Mouse (Mus musculus) lung, embryonic 15.5 days (tissue): ENCODE data around the gene Lrrc49. TPM values are rescaled to one million over a fixed set of nuclear protein-coding genes. Genes with fewer than 3 reads are reported as not detected.

ENCODE experiments used
- ATAC-seq: fragments of 200-750 bp; cut with Nextera tagmentation; 2 replicates; pipeline ENCODE4 v1.8.0; 2017; ENCODE audit warnings: moderate number of reproducible peaks, borderline replicate concordance; ENCODE audit not compliant: low FRiP score, low TSS enrichment; ENCODE audit errors: extremely low read depth
- H3K27ac ChIP-seq: fragments of 300-500 bp; sonication (generic); 2 replicates; pipeline ENCODE4 v1.5.1; 2015; ENCODE audit warnings: moderate library complexity, mild to moderate bottlenecking, inconsistent platforms
- H3K27me3 ChIP-seq: fragments of 300-500 bp; sonication (generic); 2 replicates; pipeline ENCODE4 v1.6.1; 2015; ENCODE audit warnings: inconsistent platforms
- H3K36me3 ChIP-seq: fragments of 300-500 bp; sonication (generic); 2 replicates; pipeline ENCODE4 v1.6.1; 2015; ENCODE audit warnings: inconsistent platforms
- H3K4me1 ChIP-seq: fragments of 300-500 bp; sonication (generic); 2 replicates; pipeline ENCODE4 v1.6.1; 2015; ENCODE audit warnings: inconsistent platforms
- H3K4me2 ChIP-seq: fragments of 300-500 bp; sonication (generic); 2 replicates; pipeline ENCODE4 v1.6.1; 2015; ENCODE audit warnings: inconsistent platforms, mild to moderate bottlenecking, moderate library complexity
- H3K4me3 ChIP-seq: fragments of 300-500 bp; sonication (generic); 2 replicates; pipeline ENCODE4 v1.5.1; 2015; ENCODE audit warnings: mild to moderate bottlenecking, inconsistent platforms
- H3K9ac ChIP-seq: fragments of 300-500 bp; sonication (generic); 2 replicates; pipeline ENCODE4 v1.6.1; 2015; ENCODE audit warnings: inconsistent platforms
- H3K9me3 ChIP-seq: fragments of 300-500 bp; sonication (generic); 2 replicates; pipeline ENCODE4 v1.6.1; 2016; ENCODE audit warnings: inconsistent platforms
- WGBS: fragments of 180-500 bp; shearing (Covaris S2); methylation state at CpG from one replicate; pipeline ENCODE4 v1.1.7; 2015; 5-methylcytosine and 5-hydroxymethylcytosine counted together
- polyA plus RNA-seq: library from polyadenylated mRNA; unstranded; fragments of >200 nt; fragmentation: Nextera tagmentation; extraction: Ambion mirVana; gene quantifications from 2 replicates; pipeline ENCODE4 v1.2.1, GENCODE M21; 2015

Lrrc49 gene
- polyA plus RNA-seq, 1 experiment from 2014 or later = 17.3 TPM

DNA sequence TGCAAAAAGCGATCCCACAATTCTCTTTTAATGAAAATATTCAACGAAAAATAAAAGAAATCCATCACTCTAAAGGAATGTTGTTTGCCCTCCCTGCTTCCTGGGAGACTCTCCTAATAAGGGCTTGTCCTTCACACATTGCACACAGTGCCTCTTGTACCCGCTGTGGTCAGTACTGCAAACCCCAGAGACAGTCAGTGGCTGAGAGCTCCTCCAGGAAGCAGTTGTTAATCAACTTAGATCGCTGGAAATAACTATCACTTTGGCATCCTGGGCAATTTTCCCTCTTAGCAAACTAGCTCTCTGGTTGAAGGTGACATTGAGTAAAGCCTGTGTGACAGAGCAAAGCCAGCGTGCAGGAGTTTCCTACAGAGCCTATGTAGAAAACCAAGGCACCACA, 160.9 kb downstream of the Lrrc49 start:
- Histone ChIP-seq H3K4me3 (no peak overlapping the region), H3K9ac (no peak overlapping the region), H3K27me3 (no peaks in the 10 kb centered on the region), H3K4me1 (peaks cover 50% of the 10 kb centered on the region), H3K4me2 (no peak overlapping the region), H3K9me3 (no peaks in the 10 kb centered on the region), H3K36me3 (no peaks in the 10 kb centered on the region), H3K27ac (peak overlapping the region; percentile 49)
- no peak for ATAC-seq
- WGBS = 25% methylated on average over 5 of the region's 5 CpGs

DNA sequence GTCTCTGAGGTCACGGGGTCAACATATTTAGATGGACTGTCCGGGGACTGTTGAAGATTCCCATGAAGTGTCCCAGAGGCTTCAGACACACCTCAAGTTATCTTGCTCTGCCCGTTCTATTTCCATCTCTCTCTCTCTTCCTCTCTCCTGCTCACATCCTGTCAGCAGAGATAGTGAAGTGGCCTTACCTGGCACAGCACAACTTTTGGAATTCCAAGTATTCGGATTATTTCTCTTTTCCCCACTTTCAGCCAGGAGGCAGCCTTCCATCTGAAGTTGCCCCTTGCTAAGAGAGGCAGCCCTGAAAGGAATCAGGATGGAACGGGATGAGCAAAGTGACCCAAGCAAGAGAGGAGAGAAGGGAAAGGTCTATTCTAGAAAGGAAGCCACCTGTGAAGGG, 161.8 kb downstream of the Lrrc49 start:
- Histone ChIP-seq H3K36me3 (no peaks in the 10 kb centered on the region), H3K27ac (peak overlapping the region; percentile 51), H3K27me3 (no peaks in the 10 kb centered on the region; the same call in 1 of the 2 replicates), H3K4me3 (no peak overlapping the region), H3K9me3 (no peaks in the 10 kb centered on the region), H3K4me1 (peaks cover 56% of the 10 kb centered on the region), H3K9ac (no peak overlapping the region), H3K4me2 (no peak overlapping the region)
- 31% methylated on average over 5 of the region's 5 CpGs for WGBS
- no peak for ATAC-seq

DNA sequence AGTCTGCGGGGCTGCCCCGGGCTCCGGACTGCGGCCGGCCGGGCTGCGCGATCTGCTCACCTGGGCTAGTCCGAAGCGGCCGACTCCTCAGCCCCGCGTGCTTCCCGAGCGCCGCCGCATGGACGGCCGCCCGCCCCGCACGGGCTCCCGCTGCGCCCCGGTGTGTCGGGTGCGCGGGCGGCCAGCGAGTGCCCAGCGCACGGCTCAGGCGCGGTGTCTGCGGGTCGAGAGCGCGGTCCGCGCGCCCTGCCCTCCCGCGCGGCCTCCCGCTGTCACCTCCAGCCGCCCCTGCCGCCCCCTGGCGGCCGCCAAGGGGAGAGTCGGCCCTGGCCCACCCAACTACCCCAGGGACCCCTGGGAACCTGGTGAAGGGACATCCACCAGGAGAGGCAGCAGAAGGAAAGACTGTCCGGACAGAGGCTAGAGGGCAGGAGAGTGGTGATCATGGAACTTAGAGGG, 166.1 kb downstream of the Lrrc49 start, which contains the start of gene Thsd4:
Gene Thsd4, minus strand, starts transcription at position 241 of the 459 bp plus-strand sequence.
- H3K4me1 ChIP-seq = peaks cover 75% of the 10 kb centered on the region
- peak within 1 kb of the TSS; percentile 97 for H3K4me2 ChIP-seq
- H3K27ac ChIP-seq = no peak within 1 kb of the TSS
- peak within 1 kb of the TSS; percentile 68 for H3K4me3 ChIP-seq
- peak; percentile 46; the same call in 1 of the 2 replicates for ATAC-seq
- peak within 1 kb of the TSS; percentile 70 for H3K9ac ChIP-seq
- WGBS = under 1% methylated on average over 43 of the region's 51 CpGs
- H3K36me3 ChIP-seq = no peaks in the 10 kb centered on the region
- H3K9me3 ChIP-seq = no peaks in the 10 kb centered on the region
- H3K27me3 ChIP-seq = peaks cover 12% of the 10 kb centered on the region; the same call in 1 of the 2 replicates

DNA sequence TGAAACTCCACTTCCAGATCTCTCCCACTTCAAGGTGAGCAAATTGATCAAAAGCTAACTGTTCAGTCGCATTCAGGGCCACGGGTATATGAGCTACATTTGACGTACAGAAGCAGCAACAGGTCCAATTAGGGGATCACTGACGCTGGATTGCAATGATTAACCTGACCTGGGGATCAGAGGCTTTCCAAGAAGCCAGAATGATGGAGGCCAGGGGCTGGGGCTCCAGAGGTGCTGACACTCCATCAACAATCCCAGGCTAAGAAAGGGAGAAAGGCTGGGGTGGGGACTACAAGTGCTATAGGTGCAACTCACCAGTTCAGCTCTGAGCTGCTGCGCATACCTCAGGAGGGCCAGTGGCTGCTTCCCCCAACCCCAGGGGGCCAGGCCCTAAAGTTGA, 166.8 kb downstream of the Lrrc49 start:
- ATAC-seq = no peak
- Histone ChIP-seq H3K4me1 (peaks cover 69% of the 10 kb centered on the region), H3K27me3 (peaks cover 12% of the 10 kb centered on the region; the same call in 1 of the 2 replicates), H3K27ac (no peak overlapping the region), H3K36me3 (no peaks in the 10 kb centered on the region), H3K9me3 (no peaks in the 10 kb centered on the region), H3K4me3 (peak overlapping the region; percentile 68), H3K9ac (peak overlapping the region; percentile 70), H3K4me2 (peak overlapping the region; percentile 97)
- 36% methylated on average over 5 of the region's 5 CpGs for WGBS

DNA sequence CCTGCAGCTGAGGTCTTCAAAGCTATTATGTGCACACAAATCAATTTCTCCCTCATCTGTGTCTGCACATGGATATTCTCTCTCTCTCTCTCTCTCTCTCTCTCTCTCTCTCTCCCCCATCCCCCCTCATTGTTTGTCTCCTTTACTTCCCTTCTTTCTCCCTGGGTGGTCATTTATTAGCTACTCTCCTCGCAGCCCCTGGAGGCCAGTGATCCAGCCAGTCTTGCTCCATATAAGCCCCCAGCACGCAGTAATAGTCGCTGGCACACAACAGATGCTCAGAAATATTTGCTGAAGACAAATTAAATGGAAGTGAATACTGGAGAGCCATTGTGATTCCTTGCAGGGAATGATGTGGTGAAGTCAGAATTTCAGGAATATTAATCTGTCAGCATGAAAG, 168.4 kb downstream of the Lrrc49 start:
- Histone ChIP-seq H3K4me1 (peaks cover 56% of the 10 kb centered on the region), H3K4me2 (no peak overlapping the region), H3K9me3 (no peaks in the 10 kb centered on the region), H3K9ac (no peak overlapping the region), H3K4me3 (no peak overlapping the region), H3K36me3 (no peaks in the 10 kb centered on the region), H3K27me3 (peaks cover 12% of the 10 kb centered on the region; the same call in 1 of the 2 replicates), H3K27ac (no peak overlapping the region)
- WGBS = 27% methylated on average over 3 of the region's 3 CpGs
- no peak for ATAC-seq

Other genes starting within 250 kb of the Lrrc49 start
- gene Thsd4, start 166.1 kb downstream of the Lrrc49 start, polyA plus RNA-seq = 9.6 and 10.0 TPM in 2 replicates
- gene Larp6, start 24.8 kb upstream of the Lrrc49 start, polyA plus RNA-seq = 1.3 and 1.4 TPM in 2 replicates
- gene Uaca, start 106.4 kb upstream of the Lrrc49 start, polyA plus RNA-seq = 33.1 and 34.9 TPM in 2 replicates